Mouse (Mus musculus) liver, embryonic 11.5 days (tissue): ENCODE data around the gene Rhcg. TPM values are rescaled to one million over a fixed set of nuclear protein-coding genes. Genes with fewer than 3 reads are reported as not detected.
A peak's percentile ranks its signal among the peaks of the same experiment; 100 is the strongest.

Experiments used
- ATAC-seq: fragments of 200-750 bp; cut with Nextera tagmentation; replicated peaks from 2 replicates; pipeline ENCODE4 v1.8.0; 2017; ENCODE audit warnings: moderate number of reproducible peaks, mild to moderate bottlenecking, moderate TSS enrichment, moderate library complexity; ENCODE audit not compliant: low FRiP score
- DNase-seq: peaks from one replicate; pipeline ENCODE4 v3.0.0-alpha.2; 2017; ENCODE audit warnings: low spot score
- H3K27ac ChIP-seq: fragments of 300-500 bp; sonication (generic); 2 replicates; pipeline ENCODE4 v1.5.1; 2014; ENCODE audit warnings: mild to moderate bottlenecking, low read depth, low read length, control low read depth
- H3K27me3 ChIP-seq: fragments of 300-500 bp; sonication (generic); replicated peaks from 2 replicates; pipeline ENCODE4 v1.6.1; 2014; ENCODE audit warnings: low read length, mixed read lengths; ENCODE audit not compliant: control insufficient read depth, insufficient read depth
- H3K36me3 ChIP-seq: fragments of 300-500 bp; sonication (generic); 2 replicates; pipeline ENCODE4 v1.6.1; 2014; ENCODE audit warnings: mild to moderate bottlenecking, low read length, moderate library complexity, mixed read lengths; ENCODE audit not compliant: control insufficient read depth, insufficient read depth
- H3K4me1 ChIP-seq: fragments of 300-500 bp; sonication (generic); replicated peaks from 2 replicates; pipeline ENCODE4 v1.6.1; 2014; ENCODE audit warnings: low read length, mixed read lengths; ENCODE audit not compliant: control insufficient read depth, insufficient read depth
- H3K4me2 ChIP-seq: fragments of 300-500 bp; sonication (generic); 2 replicates; pipeline ENCODE4 v1.6.1; 2014; ENCODE audit warnings: mild to moderate bottlenecking, control low read depth, moderate library complexity
- H3K4me3 ChIP-seq: fragments of 300-500 bp; sonication (generic); 2 replicates; pipeline ENCODE4 v1.5.1; 2014; ENCODE audit warnings: low read depth, low read length, control low read depth
- H3K9ac ChIP-seq: fragments of 300-500 bp; sonication (generic); 2 replicates; pipeline ENCODE4 v1.6.1; 2014; ENCODE audit warnings: low read depth, low read length, control low read depth
- H3K9me3 ChIP-seq: fragments of 300-500 bp; sonication (generic); 2 replicates; pipeline ENCODE4 v1.6.1; 2016; ENCODE audit warnings: low read length, inconsistent platforms, mixed read lengths; ENCODE audit not compliant: control insufficient read depth
- WGBS: fragments of 180-500 bp; shearing (Covaris S2); extraction: QIAGEN DNeasy Blood & Tissue Kit; methylation state at CpG from one replicate; pipeline ENCODE4 v1.1.7; 2014; 5-methylcytosine and 5-hydroxymethylcytosine counted together
- polyA plus RNA-seq: library from polyadenylated mRNA; unstranded; fragments of >200 nt; fragmentation: Nextera tagmentation; extraction: Ambion mirVana; gene quantifications from 2 replicates; pipeline ENCODE4 v1.2.1, GENCODE M21; 2014

Gene Rhcg
- not detected in 2 replicates for polyA plus RNA-seq

- peak within 1 kb of the TSS; percentile 35 for H3K4me2 ChIP-seq
- no peaks in the 10 kb centered on the region for H3K4me1 ChIP-seq
- no peak within 1 kb of the TSS for H3K27ac ChIP-seq
- H3K27me3 ChIP-seq = peaks cover 45% of the 10 kb centered on the region
- H3K9me3 ChIP-seq = no peaks in the 10 kb centered on the region
- DNase-seq (no peak), ATAC-seq (no peak)
- WGBS = 8% methylated on average over 33 of the region's 33 CpGs
- no peaks in the 10 kb centered on the region for H3K36me3 ChIP-seq
- H3K4me3 ChIP-seq = peak within 1 kb of the TSS; percentile 15; the same call in 1 of the 2 replicates
- no peak within 1 kb of the TSS for H3K9ac ChIP-seq
These were observed at the start of gene Rhcg for GRCm38 (mm10) chr7:79617418-79617817. Gene Rhcg (minus strand): TSS chr7:79617657.

DNA sequence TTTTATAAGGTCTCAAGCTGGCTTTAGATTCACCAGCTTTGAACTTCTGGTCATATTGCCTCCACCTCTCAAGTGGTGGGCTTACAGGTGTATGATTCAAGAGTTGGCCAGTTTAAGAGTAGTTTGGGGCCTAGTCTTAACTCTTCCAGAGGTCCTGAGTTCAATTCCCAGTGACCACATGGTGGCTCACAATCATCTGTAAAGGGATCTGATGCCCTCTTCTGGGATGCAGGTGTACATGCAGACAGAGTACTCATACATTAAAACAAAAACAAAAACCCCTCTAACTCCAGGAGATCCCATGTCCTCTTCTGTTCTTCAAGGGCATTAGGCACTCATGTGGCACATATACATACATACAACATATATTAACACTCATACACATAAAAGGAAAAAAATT is 49.2 kb upstream of the Rhcg start:
- H3K27ac ChIP-seq = no peak overlapping the region
- no peaks in the 10 kb centered on the region for H3K27me3 ChIP-seq
- H3K4me3 ChIP-seq = no peak overlapping the region
- no peak overlapping the region for H3K4me2 ChIP-seq
- no peak overlapping the region for H3K9ac ChIP-seq
- ATAC-seq (no peak), DNase-seq (no peak)
- peaks cover 10% of the 10 kb centered on the region for H3K4me1 ChIP-seq
- peaks cover 34% of the 10 kb centered on the region for H3K36me3 ChIP-seq
- no peaks in the 10 kb centered on the region for H3K9me3 ChIP-seq

- no peaks in the 10 kb centered on the region for H3K9me3 ChIP-seq
- no peaks in the 10 kb centered on the region for H3K27me3 ChIP-seq
- WGBS = 10% methylated on average over 5 of the region's 5 CpGs
- peaks cover 16% of the 10 kb centered on the region for H3K4me1 ChIP-seq
- peak overlapping the region; percentile 93 for H3K9ac ChIP-seq
- DNase-seq (no peak), ATAC-seq (no peak)
- H3K27ac ChIP-seq = no peak overlapping the region
- H3K4me3 ChIP-seq = peak overlapping the region; percentile 83
- peaks cover 4% of the 10 kb centered on the region for H3K36me3 ChIP-seq
- H3K4me2 ChIP-seq = peak overlapping the region; percentile 94
These were observed 43.9 kb upstream of the Rhcg start for GRCm38 (mm10) chr7:79661253-79661890.

- Histone ChIP-seq H3K4me1 (peaks cover 16% of the 10 kb centered on the region), H3K9me3 (no peaks in the 10 kb centered on the region), H3K27ac (peak overlapping the region; percentile 10; the same call in 1 of the 2 replicates), H3K27me3 (no peaks in the 10 kb centered on the region), H3K9ac (peak overlapping the region; percentile 93), H3K4me2 (peak overlapping the region; percentile 94), H3K4me3 (peak overlapping the region; percentile 83), H3K36me3 (peaks cover 1% of the 10 kb centered on the region)
- WGBS = under 1% methylated on average over 73 of the region's 73 CpGs
- ATAC-seq (peak; percentile 37), DNase-seq (peak; percentile 44)
These were observed 43.1 kb upstream of the Rhcg start for GRCm38 (mm10) chr7:79660291-79661150.

DNA sequence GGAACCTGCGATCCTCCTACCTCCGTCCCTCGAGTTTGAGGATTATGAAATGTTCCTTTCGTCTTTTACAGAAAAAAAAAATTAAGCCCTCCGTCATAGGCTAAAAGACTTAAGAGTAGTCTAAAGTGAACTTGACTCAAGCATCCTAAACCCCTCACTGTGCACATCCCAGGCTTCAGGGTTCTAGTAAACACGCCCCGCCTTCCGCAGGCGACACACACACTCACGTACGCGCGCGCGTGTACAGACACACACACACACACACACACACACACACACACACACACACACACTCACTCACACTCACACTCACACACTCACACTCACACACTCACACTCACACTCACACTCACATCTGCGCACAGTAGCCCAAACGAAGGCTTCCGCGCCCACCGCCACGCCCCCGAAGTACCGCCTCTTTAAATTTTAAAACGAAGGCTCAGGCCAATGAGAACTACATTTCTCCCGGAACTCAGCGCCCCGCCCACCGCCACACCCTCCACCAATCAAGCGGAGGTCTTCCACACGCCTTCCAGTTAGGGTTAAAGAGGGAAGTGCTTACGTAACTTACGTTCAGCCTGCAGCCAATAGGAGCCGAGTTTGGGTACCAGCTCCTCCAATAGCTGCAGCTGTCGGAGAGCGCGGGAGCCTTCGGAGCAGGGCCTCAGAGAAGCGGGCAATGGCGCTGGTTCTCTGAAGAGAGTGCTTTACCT is 42.3 kb upstream of the Rhcg start, which contains the start of gene Ticrr:
Gene Ticrr (plus strand): TSS at position 619 of the 713 bp plus-strand sequence.
- H3K4me3 ChIP-seq = peak within 1 kb of the TSS; percentile 83
- WGBS = under 1% methylated on average over 39 of the region's 39 CpGs
- H3K9me3 ChIP-seq = no peaks in the 10 kb centered on the region
- H3K27ac ChIP-seq = peak within 1 kb of the TSS; percentile 10; the same call in 1 of the 2 replicates
- H3K27me3 ChIP-seq = no peaks in the 10 kb centered on the region
- ATAC-seq (peak; percentile 100), DNase-seq (peak; percentile 96)
- peak within 1 kb of the TSS; percentile 93 for H3K9ac ChIP-seq
- peaks cover 16% of the 10 kb centered on the region for H3K4me1 ChIP-seq
- H3K4me2 ChIP-seq = peak within 1 kb of the TSS; percentile 94
- no peaks in the 10 kb centered on the region for H3K36me3 ChIP-seq

GRCm38 (mm10) chr7:79654586-79654985 is 37.1 kb upstream of the Rhcg start:
- DNase-seq (no peak), ATAC-seq (no peak)
- 51% methylated on average over 1 of the region's 1 CpGs for WGBS
- Histone ChIP-seq H3K9me3 (no peaks in the 10 kb centered on the region), H3K27ac (no peak overlapping the region), H3K4me1 (0 out of 2 replicates have a peak, but pooled peaks cover 2% of the 10 kb centered on the region), H3K4me2 (no peak overlapping the region), H3K9ac (no peak overlapping the region), H3K4me3 (no peak overlapping the region), H3K36me3 (no peaks in the 10 kb centered on the region), H3K27me3 (no peaks in the 10 kb centered on the region)

- no peak overlapping the region for H3K4me2 ChIP-seq
- H3K27ac ChIP-seq = no peak overlapping the region
- H3K4me1 ChIP-seq = 0 out of 2 replicates have a peak, but pooled peaks cover 2% of the 10 kb centered on the region
- WGBS = 88% methylated on average over 1 of the region's 1 CpGs
- H3K27me3 ChIP-seq = no peaks in the 10 kb centered on the region
- DNase-seq (no peak), ATAC-seq (no peak)
- H3K4me3 ChIP-seq = no peak overlapping the region
- H3K9ac ChIP-seq = no peak overlapping the region
- no peaks in the 10 kb centered on the region for H3K36me3 ChIP-seq
- H3K9me3 ChIP-seq = no peaks in the 10 kb centered on the region
These were observed 36.7 kb upstream of the Rhcg start for GRCm38 (mm10) chr7:79654185-79654584.

DNA sequence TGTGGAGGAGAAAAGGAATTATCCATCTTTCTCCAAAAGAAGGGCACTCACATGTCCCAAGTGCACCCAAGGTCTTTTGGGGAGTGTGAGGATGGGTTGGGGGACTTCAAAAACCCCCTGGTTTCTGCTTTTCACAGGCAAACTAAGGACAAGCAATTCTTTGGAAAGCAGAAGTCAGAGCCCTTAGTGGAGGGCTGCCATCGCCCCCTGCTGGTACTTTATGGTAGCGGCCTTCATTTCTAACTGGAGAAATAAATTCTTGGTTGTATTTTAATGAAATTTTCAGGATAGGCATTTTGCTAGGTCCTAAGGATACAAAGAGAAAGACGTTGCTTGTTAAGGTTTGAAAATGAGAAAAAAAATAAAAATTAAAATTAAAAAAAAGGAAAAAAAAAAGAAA is 31.5 kb upstream of the Rhcg start:
- Histone ChIP-seq H3K27me3 (0 out of 2 replicates have a peak, but pooled peaks cover 2% of the 10 kb centered on the region), H3K4me3 (no peak overlapping the region), H3K4me2 (no peak overlapping the region), H3K27ac (no peak overlapping the region), H3K9ac (no peak overlapping the region), H3K9me3 (no peaks in the 10 kb centered on the region), H3K36me3 (no peaks in the 10 kb centered on the region), H3K4me1 (no peaks in the 10 kb centered on the region)
- DNase-seq (peak; percentile 40), ATAC-seq (no peak)
- 5% methylated on average over 3 of the region's 3 CpGs for WGBS
